Mouse (Mus musculus): ENCODE measurements around the gene Serp2.

GRCm38 (mm10) chr14:76523344-76523743 lies 33.3 kb downstream of the Serp2 start:
- no peak for TF ChIP-seq CTCF (IDR thresholded peaks at IDR 0.05; ENCODE audit: low read depth, low read length)
- TF ChIP-seq POLR2A (IDR thresholded peaks at IDR 0.05; ENCODE audit: borderline replicate concordance, low read depth, low read length): no peak
